Mouse (Mus musculus) erythroblast, adult 5-6 weeks (primary cell): Measurements from ENCODE around the gene Hmbs. TPM values are rescaled to one million over a fixed set of nuclear protein-coding genes. Genes with fewer than 3 reads are reported as not detected.

Experiments used
- ATAC-seq: replicated peaks from 2 replicates; pipeline ENCODE4 v1.8.0; 2016; ENCODE audit warnings: moderate number of reproducible peaks, mild to moderate bottlenecking, moderate TSS enrichment, inconsistent platforms; ENCODE audit not compliant: poor library complexity, low FRiP score, severe bottlenecking
- total RNA-seq, 2 experiments: library from RNA; stranded (forward) in 1 of 2; stranded (reverse) in 1 of 2; fragments of 150-400 nt in 1 of 2; fragments of 200-764, 138-1000 nt in 1 of 2; gene quantifications; 2 replicates each; pipeline versions ENCODE4 v1.2.3 to v1.2.4; 2015 to 2017; ENCODE audit warnings: low replicate concordance in 2 of 2

Hmbs gene
- total RNA-seq, 2 experiments from 2014 or later = 2,796 to 3,498 TPM

- no peak for ATAC-seq
Observed at GRCm38 (mm10) chr9:44347166-44347565, 3.1 kb upstream of the Hmbs start.

GRCm38 (mm10) chr9:44345570-44346433 lies 1.8 kb upstream of the Hmbs start:
- ATAC-seq = no peak

GRCm38 (mm10) chr9:44343290-44343689 lies 738 bp downstream of the Hmbs start:
- peak; percentile 57 for ATAC-seq

- ATAC-seq = peak; percentile 10
Observed at GRCm38 (mm10) chr9:44342605-44343004, 1.4 kb downstream of the Hmbs start.

GRCm38 (mm10) chr9:44342173-44342572 lies 1.9 kb downstream of the Hmbs start:
- ATAC-seq = peak; percentile 66

GRCm38 (mm10) chr9:44341487-44341886 lies 2.5 kb downstream of the Hmbs start:
- ATAC-seq = no peak

- no peak for ATAC-seq
Observed at GRCm38 (mm10) chr9:44338574-44338973, 5.5 kb downstream of the Hmbs start.

- ATAC-seq = no peak
Observed at GRCm38 (mm10) chr9:44337436-44338169, 6.4 kb downstream of the Hmbs start.

- no peak; the same call in 1 of the 2 replicates for ATAC-seq
Observed at GRCm38 (mm10) chr9:44336964-44337363, 7.1 kb downstream of the Hmbs start.

- ATAC-seq = 0 out of 2 replicates have a peak, but pooled peaks have one; percentile 4
Observed at GRCm38 (mm10) chr9:44336513-44336912, 7.5 kb downstream of the Hmbs start.

- 0 out of 2 replicates have a peak, but pooled peaks have one; percentile 7 for ATAC-seq
Observed at GRCm38 (mm10) chr9:44336093-44336406, 8.0 kb downstream of the Hmbs start.

- peak; percentile 30 for ATAC-seq
Observed at GRCm38 (mm10) chr9:44335331-44336092, 8.5 kb downstream of the Hmbs start.

GRCm38 (mm10) chr9:44334396-44335330 lies 9.4 kb downstream of the Hmbs start, which contains the start of gene H2afx:
TSS of gene H2afx (plus strand) at chr9:44334694.
- peak; percentile 76 for ATAC-seq

- ATAC-seq = no peak
Observed at GRCm38 (mm10) chr9:44332918-44333638, 10.9 kb downstream of the Hmbs start.

- no peak for ATAC-seq
Observed at GRCm38 (mm10) chr9:44330736-44331135, 13.3 kb downstream of the Hmbs start.

- ATAC-seq = no peak
Observed at GRCm38 (mm10) chr9:44327926-44328325, 16.1 kb downstream of the Hmbs start.

GRCm38 (mm10) chr9:44327064-44327711 lies 16.8 kb downstream of the Hmbs start:
- ATAC-seq = peak; percentile 42; the same call in 1 of the 2 replicates
